Mouse (Mus musculus) brain, adult 2 months (tissue): ENCODE data around the gene Auts2.

ENCODE experiments used
- DNase-seq: peaks from one replicate; pipeline ENCODE4 v3.0.0; 2011; ENCODE audit warnings: low read depth, low spot score

The Auts2 gene

GRCm38 (mm10) chr5:131922118-131922517, 621.0 kb downstream of the Auts2 start:
- DNase-seq, result no peak

- DNase-seq, result no peak
These were observed 623.0 kb downstream of the Auts2 start for GRCm38 (mm10) chr5:131919983-131920777.

- no peak for DNase-seq
These were observed 626.2 kb downstream of the Auts2 start for GRCm38 (mm10) chr5:131916791-131917403.

- DNase-seq, result no peak
These were observed 629.6 kb downstream of the Auts2 start for GRCm38 (mm10) chr5:131913562-131913961.

- no peak for DNase-seq
These were observed 630.2 kb downstream of the Auts2 start for GRCm38 (mm10) chr5:131912983-131913382.

GRCm38 (mm10) chr5:131906313-131906712, 636.8 kb downstream of the Auts2 start:
- DNase-seq, result no peak

GRCm38 (mm10) chr5:131904478-131904877, 638.7 kb downstream of the Auts2 start:
- DNase-seq, result no peak

GRCm38 (mm10) chr5:131898048-131898638, 645.0 kb downstream of the Auts2 start:
- DNase-seq, result no peak

- peak; percentile 22 for DNase-seq
These were observed 656.5 kb downstream of the Auts2 start for GRCm38 (mm10) chr5:131886636-131887035.

- no peak for DNase-seq
These were observed 666.6 kb downstream of the Auts2 start for GRCm38 (mm10) chr5:131876569-131876968.

GRCm38 (mm10) chr5:131875976-131876375, 667.2 kb downstream of the Auts2 start:
- DNase-seq, result no peak

GRCm38 (mm10) chr5:131873116-131873515, 670.0 kb downstream of the Auts2 start:
- DNase-seq, result peak; percentile 97

- DNase-seq, result no peak
These were observed 673.2 kb downstream of the Auts2 start for GRCm38 (mm10) chr5:131869711-131870499.

GRCm38 (mm10) chr5:131865200-131865599, 677.9 kb downstream of the Auts2 start:
- DNase-seq, result no peak

GRCm38 (mm10) chr5:131857976-131858375, 685.2 kb downstream of the Auts2 start:
- no peak for DNase-seq

GRCm38 (mm10) chr5:131855358-131855757, 687.8 kb downstream of the Auts2 start:
- DNase-seq, result peak; percentile 33

- no peak for DNase-seq
These were observed 691.3 kb downstream of the Auts2 start for GRCm38 (mm10) chr5:131851597-131852453.

GRCm38 (mm10) chr5:131850632-131851335, 692.4 kb downstream of the Auts2 start:
- no peak for DNase-seq

- DNase-seq, result no peak
These were observed 693.5 kb downstream of the Auts2 start for GRCm38 (mm10) chr5:131849644-131850043.

- DNase-seq, result no peak
These were observed 698.7 kb downstream of the Auts2 start for GRCm38 (mm10) chr5:131844519-131844800.
